Mouse (Mus musculus): ENCODE data around the gene F2r.

The F2r gene

DNA sequence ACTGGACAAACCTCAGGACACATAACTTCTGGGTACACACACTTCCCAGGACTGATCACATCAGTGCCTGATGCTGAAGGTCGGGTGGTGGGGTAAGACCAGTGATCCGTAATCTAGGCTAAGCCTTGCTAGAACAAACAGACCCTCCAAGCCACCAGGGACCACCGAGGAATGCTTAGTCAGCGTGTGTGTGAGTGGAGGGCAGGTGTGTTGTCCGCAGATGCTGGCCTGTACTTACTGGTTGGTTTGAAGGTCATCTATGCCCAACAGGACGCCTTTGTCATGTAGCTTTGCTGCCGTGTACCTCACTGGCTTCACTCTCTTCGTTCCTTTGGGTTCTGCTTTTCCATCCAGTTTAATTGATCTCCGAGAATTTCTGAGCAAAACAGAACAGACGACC, 11.5 kb upstream of the F2r start:
- DNase-seq = no peak

- no peak for DNase-seq
Measured at GRCm38 (mm10) chr13:95626696-95627095, 8.4 kb upstream of the F2r start.

GRCm38 (mm10) chr13:95623042-95623441, 4.8 kb upstream of the F2r start:
- no peak for DNase-seq

DNA sequence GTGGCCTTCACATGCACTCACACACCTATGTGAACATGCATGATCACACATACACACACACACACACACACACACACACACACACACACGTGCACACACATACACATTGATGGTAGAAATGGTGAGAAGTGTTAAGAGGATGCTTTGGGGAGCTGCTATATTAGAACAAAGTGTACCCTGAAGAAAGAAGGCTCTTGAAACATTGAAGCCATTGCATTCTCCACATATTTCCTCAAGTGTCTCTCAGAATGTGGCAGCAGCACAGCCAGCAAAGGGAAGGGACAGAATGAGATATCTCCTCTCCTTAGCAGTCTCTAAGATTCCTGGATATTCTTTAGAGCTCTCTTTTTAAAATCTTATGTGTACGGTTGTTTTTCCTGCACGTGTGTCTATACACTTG, 3.3 kb upstream of the F2r start:
- no peak for DNase-seq

DNA sequence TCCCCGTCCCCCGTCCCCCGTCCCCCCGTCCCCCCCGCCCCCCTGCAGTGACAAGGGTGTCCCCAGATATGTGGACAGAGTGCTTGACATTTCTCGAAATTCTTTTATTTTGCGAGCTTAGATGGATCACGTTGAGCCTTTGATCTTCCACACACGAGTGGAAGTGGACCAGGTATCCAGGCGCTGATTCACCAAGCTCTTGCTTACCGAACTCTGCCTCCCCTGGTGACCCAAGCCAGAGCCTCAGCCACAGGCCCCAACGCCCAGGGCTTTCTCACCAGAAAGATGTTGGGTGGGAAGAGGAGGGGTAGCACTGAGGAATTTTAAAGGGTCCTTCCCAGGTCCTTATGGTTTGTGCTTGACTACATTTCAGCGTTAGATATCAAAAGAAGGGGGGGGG, 572 bp upstream of the F2r start:
- no peak for DNase-seq

DNA sequence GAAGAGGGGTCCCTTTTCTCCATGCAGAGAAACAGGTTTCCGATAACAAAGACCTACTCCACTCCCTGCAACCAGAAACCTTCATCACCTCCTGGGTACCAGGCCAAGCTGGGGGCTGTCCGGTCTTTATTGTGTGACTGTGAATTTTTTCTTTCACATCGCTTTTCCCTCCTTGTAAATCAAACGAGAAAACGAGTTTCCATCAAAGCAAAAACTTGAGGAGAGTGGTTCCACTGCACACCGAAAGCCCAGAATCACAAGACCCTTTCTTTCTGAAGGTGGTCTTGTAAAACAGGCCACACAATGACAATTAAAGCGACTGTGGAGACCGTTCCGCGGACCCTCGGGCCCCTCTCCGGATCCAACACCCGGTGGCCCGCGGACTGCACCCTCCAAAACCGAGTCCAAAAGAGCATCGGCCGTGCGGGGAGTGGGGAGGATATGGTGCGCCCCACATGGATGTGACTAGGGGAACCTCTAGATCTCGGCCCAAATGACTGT, 566 bp downstream of the F2r start:
- DNase-seq = peak; percentile 16

- DNase-seq = no peak
Measured at GRCm38 (mm10) chr13:95617082-95617670, 1.1 kb downstream of the F2r start.

DNA sequence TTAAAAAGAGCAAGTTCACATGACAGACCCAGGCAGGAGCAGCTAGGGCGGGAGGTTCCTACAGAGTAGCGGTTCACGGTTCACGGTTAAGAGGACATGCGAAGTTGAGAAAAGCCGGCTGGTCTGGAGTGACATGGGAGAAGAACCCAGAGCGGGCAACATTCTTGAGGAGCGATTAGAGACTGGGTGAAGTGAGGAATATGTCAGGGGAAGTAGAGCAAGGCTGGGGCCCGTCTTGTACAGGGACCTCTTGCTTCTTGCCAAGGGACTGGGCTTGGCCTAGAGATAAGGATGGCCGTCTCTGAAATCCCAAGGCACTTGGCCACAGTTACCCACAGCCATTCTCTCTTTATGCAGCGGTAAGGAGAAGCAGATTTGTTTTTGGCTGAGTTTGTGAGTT, 1.8 kb downstream of the F2r start:
- DNase-seq = no peak

GRCm38 (mm10) chr13:95614757-95615156, 3.5 kb downstream of the F2r start:
- no peak for DNase-seq

- DNase-seq = no peak
Measured at GRCm38 (mm10) chr13:95612243-95612642, 6.0 kb downstream of the F2r start.

DNA sequence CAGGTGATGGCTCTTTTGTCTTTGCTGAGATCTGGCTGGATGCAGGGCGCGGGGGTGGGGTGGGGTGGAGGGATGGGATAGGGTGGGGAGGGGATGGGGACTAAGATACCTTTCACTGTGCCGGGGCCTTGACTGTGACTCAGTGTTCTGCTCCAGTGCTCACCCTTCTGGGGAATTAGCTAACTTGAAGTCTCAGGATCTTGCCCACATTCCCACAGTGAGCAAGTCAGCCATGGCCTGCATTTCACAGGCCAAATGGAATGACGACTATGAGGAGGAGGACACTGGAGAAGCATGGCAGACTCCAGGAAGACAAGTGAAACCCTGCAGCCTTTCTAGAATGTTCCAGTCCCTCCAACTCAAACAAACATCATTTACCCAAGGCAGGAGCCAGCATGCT, 6.5 kb downstream of the F2r start:
- DNase-seq = no peak

- no peak for DNase-seq
Measured at GRCm38 (mm10) chr13:95610786-95611562, 7.3 kb downstream of the F2r start.

DNA sequence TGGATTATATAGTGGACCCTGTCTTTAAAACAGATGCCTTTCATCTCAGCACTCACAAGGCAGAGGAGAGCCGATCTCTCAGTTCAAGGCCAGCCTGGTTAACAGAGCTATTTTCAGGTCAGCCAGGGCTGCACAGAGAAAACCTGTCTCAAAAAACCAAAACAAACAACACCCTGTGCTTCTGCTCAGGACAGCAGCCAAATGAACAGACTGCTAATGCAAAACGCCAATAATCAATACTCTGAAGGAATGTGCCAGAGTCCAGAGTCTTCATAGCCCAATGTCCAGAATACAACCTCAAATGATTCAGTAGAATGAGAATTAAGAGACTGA, 9.2 kb downstream of the F2r start:
- DNase-seq = no peak

DNA sequence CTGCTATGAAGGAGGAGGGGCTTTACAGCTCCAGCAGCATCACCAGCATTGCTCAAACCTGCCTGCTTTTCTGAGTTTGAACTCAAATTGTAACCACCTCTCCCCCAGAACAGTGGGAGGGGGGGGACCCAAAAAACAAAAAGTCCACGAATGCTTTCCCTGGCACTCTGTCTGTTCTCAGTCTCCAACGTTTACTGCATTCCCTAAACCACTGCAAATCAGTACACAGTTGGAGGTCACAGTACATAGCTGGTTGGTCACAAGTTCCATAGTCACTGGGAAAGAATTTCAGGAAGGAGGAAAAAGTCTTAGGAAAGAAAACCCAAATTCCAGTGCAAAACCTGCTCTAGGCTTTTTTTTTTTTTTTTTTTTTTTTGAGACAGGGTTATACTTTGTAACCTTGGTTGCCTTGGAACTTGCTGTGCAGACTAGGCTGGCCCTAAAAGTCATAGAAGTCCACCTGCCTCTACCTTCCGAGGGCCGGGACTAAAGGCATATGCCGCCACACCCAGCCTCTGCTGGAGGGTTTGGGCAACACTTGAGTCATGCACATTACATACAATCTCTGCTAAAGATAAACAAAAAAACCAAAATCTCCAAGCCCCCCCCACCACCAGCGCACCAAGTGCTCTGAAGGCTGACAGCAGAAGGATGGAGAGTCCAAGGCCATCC, 9.7 kb downstream of the F2r start:
- DNase-seq = no peak

DNA sequence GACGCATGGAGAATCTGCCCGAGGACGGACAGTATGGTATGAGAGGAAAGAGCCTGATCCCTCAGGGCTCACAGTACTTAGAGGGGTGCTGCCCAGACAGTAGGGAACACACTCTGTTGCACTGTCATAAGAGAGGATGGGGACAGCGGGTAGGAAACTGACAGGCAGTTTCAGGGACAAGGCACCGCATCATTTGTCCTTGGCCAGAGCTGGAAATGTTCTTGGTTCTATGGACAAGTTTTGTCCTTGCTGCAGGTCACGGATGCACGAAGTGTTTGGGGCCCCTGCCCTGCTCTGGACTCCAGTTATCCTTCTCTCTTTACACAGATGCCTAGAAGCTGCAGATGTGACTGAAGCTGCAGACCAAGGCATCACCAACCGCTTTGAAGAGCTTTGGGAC, 11.3 kb downstream of the F2r start:
- no peak for DNase-seq

GRCm38 (mm10) chr13:95604288-95604687, 14.0 kb downstream of the F2r start:
- DNase-seq = no peak

DNA sequence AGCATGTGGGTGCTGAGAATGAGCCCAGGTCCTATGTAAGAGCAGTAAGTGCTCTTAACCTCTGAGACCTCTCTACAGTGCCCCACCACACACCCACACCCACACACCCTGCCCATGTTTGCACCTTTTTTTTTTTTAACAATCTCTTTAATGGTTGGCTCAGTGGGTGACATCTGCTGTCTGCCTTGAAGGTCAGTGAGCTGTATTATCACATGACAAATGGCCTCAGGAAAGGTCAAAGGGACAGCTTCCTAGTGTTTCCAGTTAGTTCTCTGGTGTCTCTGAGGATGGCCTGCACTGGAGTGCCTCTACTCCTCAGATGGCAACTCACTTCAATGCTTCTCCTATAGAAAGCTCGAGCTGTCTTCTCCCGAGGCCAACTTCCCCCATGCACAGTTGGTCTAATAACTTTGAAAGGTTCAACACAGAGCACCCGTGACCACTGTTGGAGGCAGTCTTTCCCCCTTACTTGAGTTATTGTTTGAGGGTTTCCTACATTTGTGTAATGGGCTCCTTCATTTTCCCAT, 18.4 kb downstream of the F2r start:
- DNase-seq = no peak

DNA sequence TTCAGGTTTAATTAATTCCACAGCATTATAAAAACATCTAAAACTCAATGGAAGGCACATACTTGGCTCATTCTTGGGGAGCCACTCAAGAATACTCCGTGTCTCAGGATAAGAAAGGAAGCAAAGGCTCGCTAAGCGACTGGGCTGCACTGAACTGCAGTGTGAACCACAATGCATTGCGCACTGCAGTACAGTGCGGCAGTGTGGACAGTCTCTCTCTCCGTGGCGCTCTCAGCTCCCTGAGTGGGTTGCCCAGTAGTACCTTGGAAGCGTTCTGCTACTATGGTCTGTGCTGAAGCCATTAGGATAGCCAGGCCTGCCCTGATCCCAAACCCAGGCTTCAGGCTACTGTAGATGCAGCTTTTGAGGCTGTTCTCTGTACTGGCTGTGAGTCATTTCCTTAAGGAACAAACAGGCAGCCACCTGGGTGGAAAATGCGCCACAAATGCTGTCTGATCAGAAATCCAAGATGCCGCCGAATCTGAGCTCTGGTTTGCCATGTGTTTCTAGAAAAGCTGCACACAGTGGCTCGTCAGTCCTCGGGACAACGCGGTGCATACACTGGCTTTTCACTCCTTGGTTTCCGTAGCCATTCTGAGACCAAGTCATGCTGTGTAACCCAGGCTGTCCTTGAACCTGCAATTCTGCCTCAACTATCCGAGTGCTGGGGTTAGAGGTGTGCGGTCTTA, 19.9 kb downstream of the F2r start:
- no peak for DNase-seq

DNA sequence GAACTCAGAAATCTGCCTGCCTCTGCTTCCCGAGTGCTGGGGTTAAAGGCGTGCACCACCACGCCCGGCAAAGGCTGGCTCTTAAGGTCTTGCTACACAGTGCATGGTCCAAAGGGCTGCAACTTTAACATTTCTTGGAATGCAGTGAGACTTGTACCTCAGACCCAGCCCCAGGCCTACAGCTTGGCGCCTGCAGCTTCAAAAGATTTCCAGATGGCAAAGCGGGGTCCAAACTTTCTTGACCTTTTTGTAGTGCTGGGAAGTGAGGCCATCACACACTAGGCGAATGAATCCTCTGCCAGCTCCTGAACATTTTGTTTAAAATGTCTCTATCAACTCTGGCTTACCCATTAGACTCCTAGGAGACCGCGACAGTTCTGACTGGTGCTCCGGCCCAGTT, 20.7 kb downstream of the F2r start:
- no peak for DNase-seq

GRCm38 (mm10) chr13:95596689-95597088, 21.6 kb downstream of the F2r start:
- DNase-seq = no peak

GRCm38 (mm10) chr13:95595921-95596320, 22.4 kb downstream of the F2r start:
- DNase-seq = no peak

DNA sequence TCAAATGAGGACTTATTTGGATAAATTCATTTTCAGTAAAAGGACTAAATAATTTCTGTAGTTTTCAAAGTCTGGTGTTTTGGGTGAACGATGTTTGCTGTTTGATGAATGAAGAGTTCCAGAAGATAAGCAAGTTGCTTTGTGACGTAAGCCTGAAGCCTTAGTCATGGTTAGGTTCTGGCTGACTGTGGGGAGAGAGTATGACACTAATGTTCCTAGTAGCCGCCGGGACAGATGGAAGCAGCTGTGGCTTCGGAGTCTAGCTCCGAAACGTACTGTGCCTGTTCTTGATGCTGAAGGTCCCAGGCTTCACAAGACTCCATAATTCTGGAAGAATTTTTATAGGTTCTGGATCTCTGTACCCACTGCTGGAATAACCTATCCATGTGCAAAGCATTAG, 22.9 kb downstream of the F2r start:
- no peak for DNase-seq

- no peak for DNase-seq
Measured at GRCm38 (mm10) chr13:95592860-95593259, 25.4 kb downstream of the F2r start.
